In genomic region chr17:30458301-30458700, GRCm38 (mm10) we compare ENCODE assay signal across 13 mouse cellular contexts.
DNase-seq lines count a peak whose midpoint lies in the region; ATAC-seq lines count a peak whose summit lies in the region.
"Had no signal": no experiment of that assay in that cellular context is flagged by ENCODE, and none has a peak within 500 bp of the region (broad histone marks: within the 10 kb centered on the region; RNA-seq: fewer than 3 reads in every experiment).

No protein-coding gene starts in this region.

- 67% methylated on average over 3 of the region's 3 CpGs for WGBS in forebrain, embryonic 12.5 days
- WGBS in forebrain, embryonic 10.5 days, result 83% methylated on average over 3 of the region's 3 CpGs
- 38% methylated on average over 3 of the region's 3 CpGs for WGBS in lung, embryonic 16.5 days

- no peak overlapping the region for H3K4me3 ChIP-seq in forebrain, embryonic 12.5 days (replicated peaks)
- no peak overlapping the region for H3K4me3 ChIP-seq in forebrain, embryonic 10.5 days
- H3K4me3 ChIP-seq in lung, embryonic 16.5 days (ENCODE audit: low read length), result no peak overlapping the region
- H3K4me3 ChIP-seq: hindbrain, embryonic 15.5 days; myocyte had no signal

- H3K4me2 ChIP-seq in forebrain, embryonic 12.5 days, result no peak overlapping the region
- no peak overlapping the region for H3K4me2 ChIP-seq in lung, embryonic 16.5 days (ENCODE audit: low read depth, low read length)
- H3K4me2 ChIP-seq: hindbrain, embryonic 15.5 days had no signal

- ATAC-seq in forebrain, embryonic 12.5 days (ENCODE audit: low FRiP score), result no peak
- peak; percentile 73 for ATAC-seq in lung, embryonic 16.5 days (ENCODE audit: low read depth)

- peaks cover 48% of the 10 kb centered on the region for H3K4me1 ChIP-seq in forebrain, embryonic 12.5 days
- H3K4me1 ChIP-seq in forebrain, embryonic 10.5 days, result peaks cover 37% of the 10 kb centered on the region
- H3K4me1 ChIP-seq in lung, embryonic 16.5 days (replicated peaks; ENCODE audit: control insufficient read depth, insufficient read depth, low read length), result peaks cover 29% of the 10 kb centered on the region

- H3K9ac ChIP-seq in forebrain, embryonic 12.5 days, result no peak overlapping the region
- no peak overlapping the region for H3K9ac ChIP-seq in lung, embryonic 16.5 days (ENCODE audit: low read length)
- H3K9ac ChIP-seq: hindbrain, embryonic 15.5 days had no signal

- no peaks in the 10 kb centered on the region for H3K27me3 ChIP-seq in forebrain, embryonic 12.5 days
- no peaks in the 10 kb centered on the region for H3K27me3 ChIP-seq in forebrain, embryonic 10.5 days (ENCODE audit: poor library complexity, severe bottlenecking)
- no peaks in the 10 kb centered on the region for H3K27me3 ChIP-seq in lung, embryonic 16.5 days (ENCODE audit: control insufficient read depth, insufficient read depth, low read depth, low read length)
- H3K27me3 ChIP-seq: hindbrain, embryonic 15.5 days had no signal

- no peak for DNase-seq in forebrain, embryonic 10.5 days (ENCODE audit: extremely low spot score, low spot score)
- peak; percentile 26 for DNase-seq in kidney, adult 9 months
- no peak for DNase-seq in kidney, adult 18-20 months
- DNase-seq in NIH3T3 (ENCODE audit: low read depth), result peak; percentile 21
- DNase-seq in embryo, embryonic 10 days (ENCODE audit: low spot score), result no peak
- DNase-seq in c-Kit-positive CD71-positive TER-119-positive erythroid progenitor cells, embryonic 14.5 days (ENCODE audit: low spot score), result no peak
- DNase-seq: B cell, adult 2 months; gastrocnemius, postnatal 10 days; right cerebral cortex, adult 18-20 months had no signal

- peak overlapping the region; percentile 38; the same call in 1 of the 2 replicates for H3K27ac ChIP-seq in forebrain, embryonic 12.5 days
- no peak overlapping the region for H3K27ac ChIP-seq in forebrain, embryonic 10.5 days
- no peak overlapping the region for H3K27ac ChIP-seq in lung, embryonic 16.5 days (ENCODE audit: low read length)
- H3K27ac ChIP-seq: hindbrain, embryonic 15.5 days had no signal

- no peaks in the 10 kb centered on the region for H3K36me3 ChIP-seq in forebrain, embryonic 12.5 days (replicated peaks)
- no peaks in the 10 kb centered on the region for H3K36me3 ChIP-seq in forebrain, embryonic 10.5 days (replicated peaks)
- no peaks in the 10 kb centered on the region for H3K36me3 ChIP-seq in lung, embryonic 16.5 days (ENCODE audit: control insufficient read depth, insufficient read depth, low read length)
- H3K36me3 ChIP-seq: hindbrain, embryonic 15.5 days had no signal

- no peaks in the 10 kb centered on the region for H3K9me3 ChIP-seq in forebrain, embryonic 12.5 days
- no peaks in the 10 kb centered on the region for H3K9me3 ChIP-seq in forebrain, embryonic 10.5 days
- H3K9me3 ChIP-seq in lung, embryonic 16.5 days (ENCODE audit: control insufficient read depth, low read length), result no peaks in the 10 kb centered on the region
- H3K9me3 ChIP-seq: hindbrain, embryonic 15.5 days had no signal

Comparison
In these comparisons a context has a peak if more than half of its experiments do, and no peak if none do; other contexts are left out.
1. DNase-seq: peak in kidney, adult 9 months (single experiment) and NIH3T3 (single experiment); none in forebrain, embryonic 10.5 days (single experiment), kidney, adult 18-20 months (single experiment), embryo, embryonic 10 days (single experiment) and c-Kit-positive CD71-positive TER-119-positive erythroid progenitor cells, embryonic 14.5 days (single experiment).